Mouse (Mus musculus): ENCODE measurements at regions not wholly inside any gene's neighbourhood (a gene's known extent, or its start where the extent isn't known, plus 50 kb on each side); places are given as distances from the start of the nearest gene placed in this dataset.
"Not testable (repeated sequence)": the region's sequence is repeated elsewhere in the genome, so short reads cannot be mapped to it uniquely, and the experiment has no call there.

- not testable (repeated sequence) for TF ChIP-seq POLR2A (IDR thresholded peaks at IDR 0.05; ENCODE audit: low read depth, low read length); CTCF (IDR thresholded peaks at IDR 0.05; ENCODE audit: extremely low read depth, insufficient read depth, insufficient read length, insufficient replicate concordance)
Observed at GRCm38 (mm10) chr10:119081766-119082165, 158.1 kb downstream of the Cand1 start.
